Mouse (Mus musculus) fat pad, adult 2 months (tissue): ENCODE results near the gene Astn1.

Source experiments
- DNase-seq: peaks from one replicate; pipeline ENCODE4 v3.0.0-alpha.2; 2011; ENCODE audit warnings: low read depth, low spot score; ENCODE audit errors: extremely low read depth

Gene Astn1

GRCm38 (mm10) chr1:158512636-158513035 lies 150.6 kb downstream of the Astn1 start:
- DNase-seq, result no peak

GRCm38 (mm10) chr1:158513572-158513971 lies 151.5 kb downstream of the Astn1 start:
- DNase-seq, result no peak

- DNase-seq, result no peak
Measured at GRCm38 (mm10) chr1:158516558-158516957, 154.5 kb downstream of the Astn1 start.

- no peak for DNase-seq
Measured at GRCm38 (mm10) chr1:158536195-158536594, 174.1 kb downstream of the Astn1 start.

- no peak for DNase-seq
Measured at GRCm38 (mm10) chr1:158536867-158537266, 174.8 kb downstream of the Astn1 start.

GRCm38 (mm10) chr1:158545095-158545494 lies 183.0 kb downstream of the Astn1 start:
- no peak for DNase-seq

- DNase-seq, result no peak
Measured at GRCm38 (mm10) chr1:158546513-158546912, 184.4 kb downstream of the Astn1 start.

GRCm38 (mm10) chr1:158547592-158548211 lies 185.6 kb downstream of the Astn1 start:
- no peak for DNase-seq

GRCm38 (mm10) chr1:158548319-158548718 lies 186.2 kb downstream of the Astn1 start:
- DNase-seq, result no peak

- DNase-seq, result no peak
Measured at GRCm38 (mm10) chr1:158549616-158550015, 187.5 kb downstream of the Astn1 start.

- DNase-seq, result no peak
Measured at GRCm38 (mm10) chr1:158551951-158552350, 189.9 kb downstream of the Astn1 start.

- DNase-seq, result no peak
Measured at GRCm38 (mm10) chr1:158553341-158553740, 191.3 kb downstream of the Astn1 start.

GRCm38 (mm10) chr1:158554020-158554505 lies 192.0 kb downstream of the Astn1 start:
- no peak for DNase-seq

- no peak for DNase-seq
Measured at GRCm38 (mm10) chr1:158573168-158573567, 211.1 kb downstream of the Astn1 start.

- no peak for DNase-seq
Measured at GRCm38 (mm10) chr1:158573597-158573996, 211.5 kb downstream of the Astn1 start.

- no peak for DNase-seq
Measured at GRCm38 (mm10) chr1:158575997-158576396, 213.9 kb downstream of the Astn1 start.

- no peak for DNase-seq
Measured at GRCm38 (mm10) chr1:158581806-158582205, 219.7 kb downstream of the Astn1 start.

- no peak for DNase-seq
Measured at GRCm38 (mm10) chr1:158588903-158589302, 226.8 kb downstream of the Astn1 start.

- no peak for DNase-seq
Measured at GRCm38 (mm10) chr1:158596726-158597448, 234.8 kb downstream of the Astn1 start.

GRCm38 (mm10) chr1:158597996-158598395 lies 235.9 kb downstream of the Astn1 start:
- no peak for DNase-seq

GRCm38 (mm10) chr1:158599435-158599834 lies 237.4 kb downstream of the Astn1 start:
- no peak for DNase-seq

- no peak for DNase-seq
Measured at GRCm38 (mm10) chr1:158603056-158603455, 241.0 kb downstream of the Astn1 start.
